Mouse (Mus musculus) intestine, postnatal 0 days (tissue): ENCODE measurements around the gene Dok3. TPM values are rescaled to one million over a fixed set of nuclear protein-coding genes. Genes with fewer than 3 reads are reported as not detected.

Source experiments
- ATAC-seq: fragments of 200-750 bp; cut with Nextera tagmentation; 2 replicates; pipeline ENCODE4 v1.8.0; 2017; ENCODE audit warnings: mild to moderate bottlenecking, moderate TSS enrichment, moderate library complexity
- H3K27ac ChIP-seq: fragments of 300-500 bp; sonication (generic); 2 replicates; pipeline ENCODE4 v1.5.1; 2014; ENCODE audit warnings: mild to moderate bottlenecking, low read depth, low read length, moderate library complexity
- H3K27me3 ChIP-seq: fragments of 300-500 bp; sonication (generic); replicated peaks from 2 replicates; pipeline ENCODE4 v1.6.1; 2014; ENCODE audit warnings: low read length, mixed read lengths; ENCODE audit not compliant: control insufficient read depth, insufficient read depth
- H3K36me3 ChIP-seq: fragments of 300-500 bp; sonication (generic); 2 replicates; pipeline ENCODE4 v1.6.1; 2014; ENCODE audit warnings: mild to moderate bottlenecking, moderate library complexity; ENCODE audit not compliant: control insufficient read depth, insufficient read depth
- H3K4me1 ChIP-seq: fragments of 300-500 bp; sonication (generic); replicated peaks from 2 replicates; pipeline ENCODE4 v1.6.1; 2014; ENCODE audit warnings: antibody characterized with exemption, low read length, mixed read lengths; ENCODE audit not compliant: control insufficient read depth, insufficient read depth
- H3K4me2 ChIP-seq: fragments of 300-500 bp; sonication (generic); replicated peaks from 2 replicates; pipeline ENCODE4 v1.6.1; 2014; ENCODE audit warnings: low read depth, mild to moderate bottlenecking, moderate library complexity
- H3K4me3 ChIP-seq: fragments of 300-500 bp; sonication (generic); 2 replicates; pipeline ENCODE4 v1.5.1; 2014; ENCODE audit warnings: low read depth, low read length
- H3K9ac ChIP-seq: fragments of 300-500 bp; sonication (generic); 2 replicates; pipeline ENCODE4 v1.6.1; 2014; ENCODE audit warnings: mild to moderate bottlenecking, low read depth, low read length
- H3K9me3 ChIP-seq: fragments of 300-500 bp; sonication (generic); 2 replicates; pipeline ENCODE4 v1.6.1; 2016; ENCODE audit warnings: mixed run types; ENCODE audit not compliant: control insufficient read depth
- CTCF ChIP-seq: sonication (generic); IDR thresholded peaks from 2 replicates; pipeline ENCODE4 v1.5.1; 2016; ENCODE audit warnings: low read depth, mild to moderate bottlenecking, control low read depth, antibody characterized with exemption, moderate library complexity
- WGBS: fragments of 180-500 bp; shearing (Covaris S2); extraction: QIAGEN DNeasy Blood & Tissue Kit; methylation state at CpG from one replicate; pipeline ENCODE4 v1.1.7; 2014; 5-methylcytosine and 5-hydroxymethylcytosine counted together
- microRNA-seq: library from miRNA; unstranded; fragments of <30 nt; microRNA quantifications from one replicate; pipeline ENCODE4, GENCODE M21; 2016
- polyA plus RNA-seq: library from polyadenylated mRNA; unstranded; fragments of >200 nt; fragmentation: Nextera tagmentation; extraction: Ambion mirVana; gene quantifications from 2 replicates; pipeline ENCODE4 v1.2.1, GENCODE M21; 2015

Gene Dok3
- polyA plus RNA-seq, 1 experiment from 2014 or later: 1.6 TPM

- no peak for TF ChIP-seq CTCF
- 0 out of 2 replicates have a peak, but pooled peaks cover 4% of the 10 kb centered on the region for H3K4me1 ChIP-seq
- 89% methylated on average over 5 of the region's 5 CpGs for WGBS
- H3K9me3 ChIP-seq: no peaks in the 10 kb centered on the region
- ATAC-seq: no peak
- no peak overlapping the region for H3K4me3 ChIP-seq
- H3K9ac ChIP-seq: no peak overlapping the region
- H3K4me2 ChIP-seq: no peak overlapping the region
- no peak overlapping the region for H3K27ac ChIP-seq
- H3K27me3 ChIP-seq: peaks cover 5% of the 10 kb centered on the region; the same call in 1 of the 2 replicates
- H3K36me3 ChIP-seq: peaks cover 18% of the 10 kb centered on the region; the same call in 1 of the 2 replicates
Observed at GRCm38 (mm10) chr13:55475750-55476149, 53.3 kb downstream of the Dok3 start.

GRCm38 (mm10) chr13:55474621-55475069, 54.5 kb downstream of the Dok3 start:
- Histone ChIP-seq H3K9me3 (no peaks in the 10 kb centered on the region), H3K4me3 (no peak overlapping the region), H3K36me3 (peaks cover 9% of the 10 kb centered on the region; the same call in 1 of the 2 replicates), H3K27ac (no peak overlapping the region), H3K4me1 (0 out of 2 replicates have a peak, but pooled peaks cover 4% of the 10 kb centered on the region), H3K9ac (no peak overlapping the region), H3K4me2 (no peak overlapping the region), H3K27me3 (peaks cover 9% of the 10 kb centered on the region; the same call in 1 of the 2 replicates)
- no peak for ATAC-seq
- no peak for TF ChIP-seq CTCF
- 56% methylated on average over 5 of the region's 5 CpGs for WGBS

GRCm38 (mm10) chr13:55473961-55474360, 55.1 kb downstream of the Dok3 start:
- H3K4me2 ChIP-seq: no peak overlapping the region
- WGBS: 68% methylated on average over 11 of the region's 11 CpGs
- peaks cover 9% of the 10 kb centered on the region; the same call in 1 of the 2 replicates for H3K36me3 ChIP-seq
- H3K27me3 ChIP-seq: peaks cover 11% of the 10 kb centered on the region; the same call in 1 of the 2 replicates
- H3K4me3 ChIP-seq: no peak overlapping the region
- 0 out of 2 replicates have a peak, but pooled peaks have one; percentile 24 for TF ChIP-seq CTCF
- no peaks in the 10 kb centered on the region for H3K9me3 ChIP-seq
- H3K27ac ChIP-seq: no peak overlapping the region
- no peak overlapping the region for H3K9ac ChIP-seq
- ATAC-seq: no peak
- H3K4me1 ChIP-seq: 0 out of 2 replicates have a peak, but pooled peaks cover 4% of the 10 kb centered on the region

Small RNA genes within 50 kb of the gene (microRNA-seq; reads per million reads assigned to microRNA genes)
- 3.0 reads per million, percentile 4 among the genes with 10 or more reads in this experiment for gene Mir6944
- 1.4 reads per million for gene Mir6945

Other genes starting within 250 kb of the Dok3 start
- 540 and 567 TPM in 2 replicates for gene Prelid1, start 208.8 kb downstream of the Dok3 start, polyA plus RNA-seq
- gene Rab24, start 207.3 kb downstream of the Dok3 start, polyA plus RNA-seq: 142 and 156 TPM in 2 replicates
- 7.8 and 8.5 TPM in 2 replicates for gene Mxd3, start 199.5 kb downstream of the Dok3 start, polyA plus RNA-seq
- 85.3 and 93.0 TPM in 2 replicates for gene Lman2, start 166.5 kb downstream of the Dok3 start, polyA plus RNA-seq
- 1.2 and 1.3 TPM in 2 replicates for gene Rgs14, start 159.6 kb downstream of the Dok3 start, polyA plus RNA-seq
- 0.04 and 0.16 TPM in 2 replicates for gene Slc34a1, start 131.1 kb downstream of the Dok3 start, polyA plus RNA-seq
- gene Pfn3, start 114.1 kb downstream of the Dok3 start, polyA plus RNA-seq: not detected in 2 replicates
- gene F12, start 102.5 kb downstream of the Dok3 start, polyA plus RNA-seq: 1.2 and 2.3 TPM in 2 replicates
- gene Grk6, start 84.2 kb downstream of the Dok3 start, polyA plus RNA-seq: 10.5 and 11.4 TPM in 2 replicates
- 0.14 and 0.27 TPM in 2 replicates for gene Prr7, start 65.0 kb downstream of the Dok3 start, polyA plus RNA-seq
- gene Dbn1, start 41.2 kb downstream of the Dok3 start, polyA plus RNA-seq: 31.3 and 34.8 TPM in 2 replicates
- gene Pdlim7, start 15.6 kb downstream of the Dok3 start, polyA plus RNA-seq: 131 and 142 TPM in 2 replicates
- 23.2 and 25.8 TPM in 2 replicates for gene Ddx41, start 7.4 kb upstream of the Dok3 start, polyA plus RNA-seq
- gene Fam193b, start 41.8 kb upstream of the Dok3 start, polyA plus RNA-seq: 10.3 and 12.3 TPM in 2 replicates
- 57.3 and 63.3 TPM in 2 replicates for gene Tmed9, start 44.4 kb upstream of the Dok3 start, polyA plus RNA-seq
- 13.9 and 14.3 TPM in 2 replicates for gene B4galt7, start 70.6 kb upstream of the Dok3 start, polyA plus RNA-seq
- gene Caml, start 93.7 kb upstream of the Dok3 start, polyA plus RNA-seq: 24.8 and 26.9 TPM in 2 replicates
- 15.6 and 16.6 TPM in 2 replicates for gene Ddx46, start 105.7 kb upstream of the Dok3 start, polyA plus RNA-seq
- gene B230219D22Rik, start 163.8 kb upstream of the Dok3 start, polyA plus RNA-seq: 20.4 and 21.8 TPM in 2 replicates
- 68.4 and 69.5 TPM in 2 replicates for gene Txndc15, start 185.4 kb upstream of the Dok3 start, polyA plus RNA-seq
- 70.5 and 72.0 TPM in 2 replicates for gene Pcbd2, start 198.1 kb upstream of the Dok3 start, polyA plus RNA-seq